Comparison of ENCODE assay signal across 13 mouse cellular contexts in the genomic region with DNA sequence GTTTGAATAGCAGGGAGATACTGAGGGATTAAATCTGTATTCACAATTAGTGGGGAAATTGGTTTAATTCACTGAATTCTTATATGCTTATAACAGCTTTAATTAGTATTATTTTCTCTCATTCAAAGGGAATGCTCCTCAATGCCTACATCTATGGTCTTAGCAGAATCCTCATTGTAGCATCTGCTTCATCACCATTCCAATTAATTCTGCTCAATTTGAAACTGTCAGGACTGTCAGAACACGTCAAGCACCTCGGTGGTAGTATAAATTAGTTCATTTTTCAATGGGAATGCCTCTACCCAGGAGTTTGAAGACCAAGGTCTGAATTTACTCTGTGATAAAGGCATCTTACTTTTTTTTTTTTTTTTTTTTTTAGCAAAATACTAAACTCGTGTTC.
"Had no signal": no experiment of that assay in that cellular context is flagged by ENCODE, and none has a peak within 500 bp of the region (broad histone marks: within the 10 kb centered on the region; RNA-seq: fewer than 3 reads in every experiment).

No protein-coding gene starts in this region.

- H3K27me3 ChIP-seq: liver, embryonic 15.5 days; midbrain, embryonic 13.5 days had no signal

- H3K36me3 ChIP-seq: limb, embryonic 10.5 days; liver, embryonic 15.5 days; midbrain, embryonic 13.5 days had no signal

- H3K4me2 ChIP-seq: liver, embryonic 11.5 days; liver, embryonic 15.5 days; midbrain, embryonic 13.5 days had no signal

- H3K9ac ChIP-seq: liver, embryonic 15.5 days; midbrain, embryonic 13.5 days had no signal

- H3K27ac ChIP-seq: kidney, postnatal 0 days; limb, embryonic 10.5 days; liver, embryonic 15.5 days; midbrain, embryonic 13.5 days had no signal

- H3K4me3 ChIP-seq: limb, embryonic 10.5 days; liver, embryonic 15.5 days; midbrain, embryonic 13.5 days had no signal

- H3K4me1 ChIP-seq: limb, embryonic 10.5 days; liver, embryonic 15.5 days; midbrain, embryonic 13.5 days had no signal

- H3K9me3 ChIP-seq: limb, embryonic 10.5 days; liver, embryonic 15.5 days; midbrain, embryonic 13.5 days had no signal

- DNase-seq: lung, adult 2 months; lung, postnatal 36 days; right cerebral cortex, postnatal 4 days; spleen, adult 18-20 months; thymus, adult 18-20 months; thymus, postnatal 14 days had no signal

- ATAC-seq: intestine, postnatal 0 days; lung, postnatal 0 days; midbrain, embryonic 13.5 days had no signal
